Mouse (Mus musculus): ENCODE data around the gene Clec12b. TPM values are rescaled to one million over a fixed set of nuclear protein-coding genes. Genes with fewer than 3 reads are reported as not detected.

The Clec12b gene
- polyA plus RNA-seq, 1 experiment = not detected

GRCm38 (mm10) chr6:129381736-129382135, 3.9 kb downstream of the Clec12b start:
- Histone ChIP-seq H3K36me3 (replicated peaks; ENCODE audit: low read length) (no peaks in the 10 kb centered on the region), H3K27me3 (replicated peaks) (no peaks in the 10 kb centered on the region), H3K9me3 (no peaks in the 10 kb centered on the region), H3K4me3 (replicated peaks) (no peak overlapping the region), H3K4me1 (peaks cover 8% of the 10 kb centered on the region; the same call in 1 of the 2 replicates)
- TF ChIP-seq GATA1 (IDR thresholded peaks at IDR 0.05; ENCODE audit: borderline replicate concordance, low read length) (no peak), FLI1 (IDR thresholded peaks at IDR 0.05; ENCODE audit: low read length) (no peak)

DNA sequence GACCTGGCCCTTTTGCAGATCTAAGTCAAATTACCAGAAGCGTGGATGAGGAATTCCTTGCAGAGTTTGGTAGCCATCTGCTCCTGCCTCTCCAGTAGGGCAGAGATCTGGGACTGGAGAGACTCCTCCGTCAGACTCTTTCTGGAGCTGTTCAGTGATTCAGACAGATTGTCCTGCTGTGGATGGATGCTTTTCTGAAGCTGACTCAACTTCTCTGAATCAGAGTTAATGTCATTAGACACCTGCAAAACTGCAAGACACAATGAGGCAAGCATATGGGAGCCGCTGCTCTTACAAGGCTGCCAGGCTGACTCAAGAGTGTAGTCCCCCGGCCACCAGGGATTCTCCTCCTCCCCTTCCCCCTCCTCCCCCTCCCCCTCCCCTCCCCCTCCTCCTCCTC, 5.2 kb downstream of the Clec12b start:
- H3K27me3 ChIP-seq (replicated peaks) = no peaks in the 10 kb centered on the region
- no peaks in the 10 kb centered on the region for H3K9me3 ChIP-seq
- H3K36me3 ChIP-seq (replicated peaks; ENCODE audit: low read length) = peaks cover 7% of the 10 kb centered on the region
- H3K4me3 ChIP-seq (replicated peaks) = no peak overlapping the region
- TF ChIP-seq GATA1 (IDR thresholded peaks at IDR 0.05; ENCODE audit: borderline replicate concordance, low read length) = no peak
- TF ChIP-seq FLI1 (IDR thresholded peaks at IDR 0.05; ENCODE audit: low read length) = no peak
- H3K4me1 ChIP-seq = peaks cover 7% of the 10 kb centered on the region; the same call in 1 of the 2 replicates

- H3K36me3 ChIP-seq (replicated peaks; ENCODE audit: low read length) = peaks cover 7% of the 10 kb centered on the region
- no peak for TF ChIP-seq GATA1 (IDR thresholded peaks at IDR 0.05; ENCODE audit: borderline replicate concordance, low read length)
- no peak for TF ChIP-seq FLI1 (IDR thresholded peaks at IDR 0.05; ENCODE audit: low read length)
- H3K4me3 ChIP-seq (replicated peaks) = no peak overlapping the region
Observed at GRCm38 (mm10) chr6:129374937-129375471, 10.7 kb downstream of the Clec12b start.

DNA sequence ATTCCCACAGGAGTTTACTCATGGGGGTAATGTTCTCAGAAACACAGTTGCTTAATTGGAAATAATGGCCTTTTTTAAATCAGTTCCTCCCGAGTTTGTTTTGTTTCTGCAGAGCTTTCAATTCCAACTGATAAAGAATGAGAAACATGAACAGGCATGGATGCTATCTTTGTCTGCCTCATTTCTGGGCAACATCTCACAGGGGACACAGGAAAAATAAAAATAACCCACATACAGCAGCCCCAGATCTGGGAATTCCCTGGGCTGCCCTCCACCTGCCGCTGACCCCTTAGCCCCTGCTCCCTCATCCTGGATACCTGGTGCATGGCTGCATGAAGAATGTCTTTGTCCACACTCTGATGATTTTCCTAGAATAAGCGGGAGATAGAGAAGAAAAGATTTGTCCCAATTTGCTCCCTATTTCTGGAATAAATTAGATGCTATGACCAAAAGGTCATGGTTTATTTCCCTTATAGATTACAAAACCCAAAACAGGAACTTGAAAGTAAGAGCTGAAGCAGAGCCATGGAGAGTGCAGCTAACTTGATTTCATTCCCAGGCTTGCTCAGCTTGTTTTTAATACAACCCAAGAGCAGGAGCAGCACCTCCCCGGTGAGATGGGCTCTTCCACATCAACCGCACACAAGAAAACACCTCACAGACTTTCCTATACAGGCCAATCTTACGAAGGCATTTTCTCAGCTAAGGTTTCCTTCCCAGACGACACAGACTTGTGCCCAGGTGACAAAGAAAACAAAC, 16.1 kb downstream of the Clec12b start:
- Histone ChIP-seq H3K4me1 (peaks cover 32% of the 10 kb centered on the region), H3K36me3 (replicated peaks; ENCODE audit: low read length) (no peaks in the 10 kb centered on the region), H3K27me3 (replicated peaks) (no peaks in the 10 kb centered on the region), H3K9me3 (no peaks in the 10 kb centered on the region), H3K4me3 (replicated peaks) (no peak overlapping the region)
- TF ChIP-seq GATA1 (IDR thresholded peaks at IDR 0.05; ENCODE audit: borderline replicate concordance, low read length) = no peak
- TF ChIP-seq FLI1 (IDR thresholded peaks at IDR 0.05; ENCODE audit: low read length) = no peak

More at GRCm38 (mm10) chr6:129374937-129375471, 10.7 kb downstream of the Clec12b start:
- Histone ChIP-seq H3K9me3 (no peaks in the 10 kb centered on the region), H3K4me1 (peaks cover 19% of the 10 kb centered on the region), H3K27me3 (replicated peaks) (no peaks in the 10 kb centered on the region)

GRCm38 (mm10) chr6:129365959-129366359, 19.7 kb downstream of the Clec12b start:
- H3K9me3 ChIP-seq = no peaks in the 10 kb centered on the region
- TF ChIP-seq FLI1 (IDR thresholded peaks at IDR 0.05; ENCODE audit: low read length) (no peak), GATA1 (IDR thresholded peaks at IDR 0.05; ENCODE audit: borderline replicate concordance, low read length) (no peak)
- H3K4me1 ChIP-seq = peaks cover 24% of the 10 kb centered on the region
- no peaks in the 10 kb centered on the region for H3K27me3 ChIP-seq (replicated peaks)
- H3K36me3 ChIP-seq (replicated peaks; ENCODE audit: low read length) = no peaks in the 10 kb centered on the region
- H3K4me3 ChIP-seq (replicated peaks) = no peak overlapping the region

DNA sequence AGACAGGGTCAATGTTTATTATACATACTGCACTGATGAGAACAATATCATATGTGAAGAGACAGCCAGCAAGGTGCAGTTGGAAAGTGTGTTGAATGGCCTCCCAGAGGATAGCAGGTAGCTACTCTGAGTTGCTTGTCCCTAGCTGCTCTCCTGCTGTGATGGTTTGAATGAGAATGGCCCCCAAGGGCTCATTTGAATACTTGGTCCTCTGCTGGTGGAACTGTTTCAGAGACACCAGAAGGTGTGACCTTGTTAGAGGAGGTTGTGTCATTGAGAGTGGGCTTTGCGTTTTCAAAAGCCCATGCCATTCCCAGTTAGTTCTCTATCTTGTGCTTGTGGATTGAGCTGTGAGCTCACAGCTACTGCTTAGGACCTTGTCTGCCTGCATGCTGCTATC, 21.7 kb downstream of the Clec12b start:
- Histone ChIP-seq H3K27me3 (replicated peaks) (no peaks in the 10 kb centered on the region), H3K36me3 (replicated peaks; ENCODE audit: low read length) (no peaks in the 10 kb centered on the region), H3K4me3 (replicated peaks) (no peak overlapping the region), H3K9me3 (no peaks in the 10 kb centered on the region), H3K4me1 (peaks cover 16% of the 10 kb centered on the region)
- TF ChIP-seq GATA1 (IDR thresholded peaks at IDR 0.05; ENCODE audit: borderline replicate concordance, low read length) = no peak
- TF ChIP-seq FLI1 (IDR thresholded peaks at IDR 0.05; ENCODE audit: low read length) = no peak

DNA sequence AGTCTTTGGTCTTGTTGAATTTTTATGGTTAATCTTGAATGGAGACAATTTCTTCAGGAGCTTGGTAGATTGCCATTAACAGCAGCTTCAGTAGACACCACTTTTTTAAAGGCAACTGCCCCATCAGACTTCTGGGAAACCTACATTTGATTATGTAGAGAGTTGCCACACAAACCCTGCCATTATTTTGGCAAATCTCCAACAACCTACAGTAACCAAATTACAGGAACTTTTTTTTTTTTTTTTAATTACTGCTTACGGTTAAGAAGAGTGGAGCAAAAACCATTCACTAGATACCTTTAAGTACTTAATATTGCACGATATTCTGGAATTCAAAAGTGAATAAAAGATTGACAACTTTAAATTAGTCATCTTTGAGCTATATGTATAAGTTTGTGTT, 26.2 kb downstream of the Clec12b start:
- Histone ChIP-seq H3K9me3 (no peaks in the 10 kb centered on the region), H3K4me3 (replicated peaks) (no peak overlapping the region), H3K36me3 (replicated peaks; ENCODE audit: low read length) (no peaks in the 10 kb centered on the region), H3K4me1 (peaks cover 26% of the 10 kb centered on the region), H3K27me3 (replicated peaks) (no peaks in the 10 kb centered on the region)
- TF ChIP-seq FLI1 (IDR thresholded peaks at IDR 0.05; ENCODE audit: low read length) = no peak
- no peak for TF ChIP-seq GATA1 (IDR thresholded peaks at IDR 0.05; ENCODE audit: borderline replicate concordance, low read length)

DNA sequence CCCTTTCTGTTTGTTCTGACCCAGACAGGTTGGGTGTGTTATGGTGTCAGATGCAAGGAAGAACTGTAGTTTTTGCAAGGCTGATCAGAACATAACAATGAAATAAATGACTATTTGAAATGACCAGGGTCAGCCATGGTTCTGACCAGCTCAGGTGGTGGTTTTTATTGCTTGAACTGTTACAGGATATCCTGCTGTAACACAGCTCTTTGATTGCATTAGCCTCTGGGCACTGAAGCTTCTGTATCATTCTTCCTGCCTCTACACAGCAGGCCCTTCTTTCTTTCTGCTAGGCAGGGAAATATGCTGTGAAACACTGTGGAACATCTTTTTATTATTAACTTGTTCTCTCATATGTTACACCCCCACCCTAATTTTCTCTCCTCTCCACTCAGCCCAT, 29.2 kb downstream of the Clec12b start:
- H3K4me1 ChIP-seq = peaks cover 20% of the 10 kb centered on the region
- no peaks in the 10 kb centered on the region for H3K36me3 ChIP-seq (replicated peaks; ENCODE audit: low read length)
- no peak overlapping the region for H3K4me3 ChIP-seq (replicated peaks)
- H3K9me3 ChIP-seq = no peaks in the 10 kb centered on the region
- H3K27me3 ChIP-seq (replicated peaks) = no peaks in the 10 kb centered on the region
- no peak for TF ChIP-seq GATA1 (IDR thresholded peaks at IDR 0.05; ENCODE audit: borderline replicate concordance, low read length)
- no peak for TF ChIP-seq FLI1 (IDR thresholded peaks at IDR 0.05; ENCODE audit: low read length)

GRCm38 (mm10) chr6:129355774-129356173, 29.9 kb downstream of the Clec12b start:
- H3K27me3 ChIP-seq (replicated peaks) = no peaks in the 10 kb centered on the region
- TF ChIP-seq GATA1 (IDR thresholded peaks at IDR 0.05; ENCODE audit: borderline replicate concordance, low read length) (no peak), FLI1 (IDR thresholded peaks at IDR 0.05; ENCODE audit: low read length) (no peak)
- H3K9me3 ChIP-seq = no peaks in the 10 kb centered on the region
- H3K36me3 ChIP-seq (replicated peaks; ENCODE audit: low read length) = no peaks in the 10 kb centered on the region
- H3K4me3 ChIP-seq (replicated peaks) = no peak overlapping the region
- peaks cover 16% of the 10 kb centered on the region for H3K4me1 ChIP-seq

- peak overlapping the region; percentile 11 for H3K4me3 ChIP-seq (replicated peaks)
- H3K4me1 ChIP-seq = peaks cover 21% of the 10 kb centered on the region
- TF ChIP-seq FLI1 (IDR thresholded peaks at IDR 0.05; ENCODE audit: low read length) (no peak), GATA1 (IDR thresholded peaks at IDR 0.05; ENCODE audit: borderline replicate concordance, low read length) (no peak)
- peaks cover 2% of the 10 kb centered on the region for H3K36me3 ChIP-seq (replicated peaks; ENCODE audit: low read length)
- peaks cover 12% of the 10 kb centered on the region for H3K9me3 ChIP-seq
- no peaks in the 10 kb centered on the region for H3K27me3 ChIP-seq (replicated peaks)
Observed at GRCm38 (mm10) chr6:129351091-129351490, 34.6 kb downstream of the Clec12b start.

Data from megakaryocyte, embryonic 14.5 days (primary cell).